ENCODE assay signal across 24 mouse cellular contexts in the genomic region with DNA sequence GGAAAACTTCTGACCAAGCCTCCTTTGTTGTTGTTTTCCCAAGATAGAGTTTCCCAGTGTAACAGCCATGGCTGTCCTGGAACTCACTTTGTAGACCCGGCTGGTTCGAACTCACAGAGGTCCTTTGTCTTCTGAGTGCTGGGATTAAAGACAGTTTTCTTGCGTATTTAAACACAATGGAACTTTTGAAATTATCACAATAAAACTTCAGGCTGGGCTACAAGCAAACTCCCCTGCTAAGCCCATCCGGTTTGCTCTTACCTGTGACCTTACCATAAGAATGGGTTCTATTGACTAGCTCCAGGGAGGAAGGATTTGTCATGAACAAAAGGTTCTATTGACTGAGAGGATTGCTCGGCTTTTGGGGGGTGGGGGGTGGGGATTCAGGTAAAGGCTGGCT. TPM values are rescaled to one million over a fixed set of nuclear protein-coding genes. Genes with fewer than 3 reads are reported as not detected.
DNase-seq lines count a peak whose midpoint lies in the region; ATAC-seq and TF ChIP-seq lines count a peak whose summit lies in the region.
"Had no signal": no experiment of that assay in that cellular context is flagged by ENCODE, and none has a peak within 500 bp of the region (broad histone marks: within the 10 kb centered on the region; RNA-seq: fewer than 3 reads in every experiment).

No protein-coding gene starts in this region.

- 50% methylated on average over 5 of the region's 5 CpGs for WGBS in lung, embryonic 14.5 days
- 50% methylated on average over 5 of the region's 5 CpGs for WGBS in kidney, embryonic 15.5 days

- no peaks in the 10 kb centered on the region for H3K36me3 ChIP-seq in lung, embryonic 14.5 days (ENCODE audit: insufficient read depth)
- peaks cover 5% of the 10 kb centered on the region; the same call in 1 of the 2 replicates for H3K36me3 ChIP-seq in ES-E14 (ENCODE audit: control insufficient read depth, insufficient read depth, low read length, poor library complexity, severe bottlenecking)
- H3K36me3 ChIP-seq in kidney, embryonic 15.5 days: no peaks in the 10 kb centered on the region
- H3K36me3 ChIP-seq: embryonic facial prominence, embryonic 12.5 days; embryonic facial prominence, embryonic 15.5 days; forebrain, embryonic 15.5 days; heart, embryonic 10.5 days; heart, embryonic 13.5 days; hindbrain, embryonic 12.5 days; hindbrain, embryonic 15.5 days had no signal

- peak; percentile 8 for DNase-seq in lung, embryonic 14.5 days
- no peak for DNase-seq in lung, postnatal 4 days
- DNase-seq in ES-E14 (ENCODE audit: low read depth, low spot score) (peak; percentile 90), ZHBTc4 (ENCODE audit: low read depth, low spot score) (peak; percentile 98)
- no peak for DNase-seq in cerebellum, postnatal 14 days
- no peak for DNase-seq in lung, postnatal 14 days
- DNase-seq: adrenal gland, adult 8-10 months; adrenal gland, postnatal 25 days; cerebellum, adult 18-20 months; cerebellum, adult 9-10 months; gastrocnemius, postnatal 25 days; heart, adult 2 months; kidney, adult 2 months had no signal

- H3K4me3 ChIP-seq in lung, embryonic 14.5 days (ENCODE audit: low read depth, low read length): no peak overlapping the region
- H3K4me3 ChIP-seq in ES-E14 (ENCODE audit: insufficient read depth in 1 of 2, low read depth in 1 of 2, low read length in 2 of 2, poor library complexity in 1 of 2, severe bottlenecking in 1 of 2): no peak overlapping the region; a peak in 1 of 4 replicates
- no peak overlapping the region for H3K4me3 ChIP-seq in kidney, embryonic 15.5 days (replicated peaks)
- H3K4me3 ChIP-seq: embryonic facial prominence, embryonic 12.5 days; embryonic facial prominence, embryonic 15.5 days; forebrain, embryonic 15.5 days; heart, adult 2 months; heart, embryonic 10.5 days; heart, embryonic 13.5 days; hindbrain, embryonic 12.5 days; hindbrain, embryonic 15.5 days had no signal

- no peak overlapping the region for H3K9ac ChIP-seq in lung, embryonic 14.5 days
- H3K9ac ChIP-seq in ES-E14 (ENCODE audit: insufficient read depth, low read depth, low read length, poor library complexity, severe bottlenecking): peak overlapping the region; percentile 72; the same call in 1 of the 2 replicates
- no peak overlapping the region for H3K9ac ChIP-seq in kidney, embryonic 15.5 days
- H3K9ac ChIP-seq: embryonic facial prominence, embryonic 12.5 days; embryonic facial prominence, embryonic 15.5 days; forebrain, embryonic 15.5 days; heart, embryonic 13.5 days; hindbrain, embryonic 12.5 days; hindbrain, embryonic 15.5 days had no signal

- TF ChIP-seq CTCF in lung, embryonic 14.5 days (IDR thresholded peaks at IDR 0.05; ENCODE audit: low read depth): no peak

- ATAC-seq in lung, embryonic 14.5 days (ENCODE audit: insufficient read depth): no peak
- no peak for ATAC-seq in kidney, embryonic 15.5 days (replicated peaks; ENCODE audit: low FRiP score)
- ATAC-seq: activated CD4-positive, CD25-positive, alpha-beta regulatory T cell, adult 4 months; CD4-positive, CD25-positive, alpha-beta regulatory T cell, adult 4 months; forebrain, embryonic 15.5 days; intestine, postnatal 0 days had no signal

- in situ Hi-C loops in ES-E14 (cut with MboI; ENCODE audit: low sequenced_read_pairs in 2 of 2, unreplicated experiment in 2 of 2): no loop called here

- H3K4me1 ChIP-seq in lung, embryonic 14.5 days (ENCODE audit: insufficient read depth): no peaks in the 10 kb centered on the region
- H3K4me1 ChIP-seq in ES-E14 (ENCODE audit: control insufficient read depth in 2 of 2, insufficient read depth in 2 of 2, low read length in 2 of 2, poor library complexity in 1 of 2): peaks cover 17 to 19% of the 10 kb centered on the region in 2 experiments
- no peaks in the 10 kb centered on the region for H3K4me1 ChIP-seq in kidney, embryonic 15.5 days
- H3K4me1 ChIP-seq: embryonic facial prominence, embryonic 12.5 days; embryonic facial prominence, embryonic 15.5 days; forebrain, embryonic 15.5 days; heart, embryonic 10.5 days; heart, embryonic 13.5 days; hindbrain, embryonic 12.5 days; hindbrain, embryonic 15.5 days had no signal

- H3K27me3 ChIP-seq in lung, embryonic 14.5 days (ENCODE audit: insufficient read depth, low read length): no peaks in the 10 kb centered on the region
- H3K27me3 ChIP-seq in kidney, embryonic 15.5 days: no peaks in the 10 kb centered on the region
- H3K27me3 ChIP-seq: embryonic facial prominence, embryonic 12.5 days; embryonic facial prominence, embryonic 15.5 days; forebrain, embryonic 15.5 days; heart, embryonic 13.5 days; hindbrain, embryonic 12.5 days; hindbrain, embryonic 15.5 days had no signal

- no peak overlapping the region for H3K4me2 ChIP-seq in lung, embryonic 14.5 days
- H3K4me2 ChIP-seq in kidney, embryonic 15.5 days: no peak overlapping the region
- H3K4me2 ChIP-seq: embryonic facial prominence, embryonic 12.5 days; embryonic facial prominence, embryonic 15.5 days; forebrain, embryonic 15.5 days; heart, embryonic 13.5 days; hindbrain, embryonic 12.5 days; hindbrain, embryonic 15.5 days had no signal

- no peaks in the 10 kb centered on the region for H3K9me3 ChIP-seq in lung, embryonic 14.5 days (ENCODE audit: low read depth, low read length)
- H3K9me3 ChIP-seq in ES-E14 (ENCODE audit: control insufficient read depth, insufficient read depth, low read depth, low read length): no peaks in the 10 kb centered on the region
- peaks cover 2% of the 10 kb centered on the region; the same call in 1 of the 2 replicates for H3K9me3 ChIP-seq in kidney, embryonic 15.5 days (replicated peaks)
- H3K9me3 ChIP-seq: embryonic facial prominence, embryonic 12.5 days; embryonic facial prominence, embryonic 15.5 days; forebrain, embryonic 15.5 days; heart, embryonic 10.5 days; hindbrain, embryonic 12.5 days; hindbrain, embryonic 15.5 days had no signal

- no peak overlapping the region for H3K27ac ChIP-seq in lung, embryonic 14.5 days (ENCODE audit: low read depth)
- peak overlapping the region; percentile 98 for H3K27ac ChIP-seq in ES-E14 (ENCODE audit: insufficient read depth, low read depth, low read length, poor library complexity, severe bottlenecking)
- no peak overlapping the region for H3K27ac ChIP-seq in kidney, embryonic 15.5 days
- H3K27ac ChIP-seq: embryonic facial prominence, embryonic 12.5 days; embryonic facial prominence, embryonic 15.5 days; forebrain, embryonic 15.5 days; heart, adult 2 months; heart, embryonic 10.5 days; heart, embryonic 13.5 days; hindbrain, embryonic 12.5 days; hindbrain, embryonic 15.5 days had no signal

TF ChIP-seq in ES-E14, 5 proteins besides CTCF, POLR2A, EP300 and RAD21:
- TF ChIP-seq CHD2 (IDR thresholded peaks at IDR 0.05; ENCODE audit: low read depth, low read length) (peak; percentile 65), HCFC1 (IDR thresholded peaks at IDR 0.05; ENCODE audit: borderline replicate concordance, insufficient read depth, low read length) (no peak)

RNA-seq across cellular contexts. Expression of a gene that starts 36.3 kb away (rescaled TPM):
- 190 and 192 TPM in 2 replicates for polyA plus RNA-seq in lung, embryonic 14.5 days (2014; fragmentation: Nextera tagmentation; extraction: Ambion mirVana)
- total RNA-seq in ES-E14 (2012; rRNA removed): 86.4 and 102 TPM in 2 replicates
- polyA plus RNA-seq in kidney, embryonic 15.5 days (2015; fragmentation: Nextera tagmentation; extraction: Ambion mirVana): 189 and 197 TPM in 2 replicates

Comparison
In these comparisons a context has a peak if more than half of its experiments do, and no peak if none do; other contexts are left out.
1. DNase-seq: peak in lung, embryonic 14.5 days (single experiment), ES-E14 (single experiment) and ZHBTc4 (single experiment); none in lung, postnatal 4 days (0 of 2), cerebellum, postnatal 14 days (0 of 2) and lung, postnatal 14 days (single experiment).